8 mouse cellular contexts compared by ENCODE assay signal in the genomic region with DNA sequence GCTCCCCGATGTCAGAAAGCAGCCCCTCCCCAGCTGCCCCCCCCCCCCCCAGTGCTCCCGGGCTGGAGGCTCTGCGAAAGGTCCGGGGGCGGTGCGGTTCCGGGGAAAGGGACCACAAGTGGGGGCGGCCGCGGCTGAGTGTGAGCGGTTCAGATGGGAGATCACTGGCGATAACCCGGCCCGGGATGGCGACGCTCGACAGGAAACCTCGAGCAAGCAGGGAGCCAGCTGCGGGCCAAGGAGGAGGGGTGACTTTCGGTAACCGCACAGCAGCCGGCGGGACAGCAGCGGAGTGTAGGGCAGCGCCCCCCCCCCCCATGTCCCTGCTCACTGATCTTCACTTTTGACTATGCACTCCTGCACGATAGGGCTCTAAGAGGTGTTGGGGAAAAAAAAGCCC. TPM values are rescaled to one million over a fixed set of nuclear protein-coding genes. Genes with fewer than 3 reads are reported as not detected.
DNase-seq lines count a peak whose midpoint lies in the region; ATAC-seq and TF ChIP-seq lines count a peak whose summit lies in the region.

No protein-coding gene starts in this region.

- DNase-seq in right cerebral cortex, postnatal 4 days, result peak; percentile 23
- no peak for DNase-seq in right cerebral cortex, adult 18-20 months
- DNase-seq in hindbrain, postnatal 0 days (ENCODE audit: low spot score), result no peak
- DNase-seq in retina, embryonic 14.5 days (ENCODE audit: low spot score), result peak; percentile 54
- no peak for DNase-seq in layer of hippocampus, adult 11-12 months (ENCODE audit: low spot score)
- no peak for DNase-seq in layer of hippocampus, postnatal 36 days

- no peak for ATAC-seq in embryonic facial prominence, embryonic 13.5 days (ENCODE audit: insufficient number of reproducible peaks, insufficient read depth, low FRiP score, low TSS enrichment, low read depth)
- peak; percentile 31; the same call in 1 of the 2 replicates for ATAC-seq in hindbrain, postnatal 0 days
- peak; percentile 48 for ATAC-seq in lung, embryonic 16.5 days (ENCODE audit: low read depth)

- H3K9me3 ChIP-seq in embryonic facial prominence, embryonic 13.5 days, result no peaks in the 10 kb centered on the region
- no peaks in the 10 kb centered on the region for H3K9me3 ChIP-seq in hindbrain, postnatal 0 days (ENCODE audit: low read length)
- no peaks in the 10 kb centered on the region for H3K9me3 ChIP-seq in lung, embryonic 16.5 days (ENCODE audit: control insufficient read depth, low read length)

- peaks cover 23% of the 10 kb centered on the region for H3K4me1 ChIP-seq in embryonic facial prominence, embryonic 13.5 days
- H3K4me1 ChIP-seq in hindbrain, postnatal 0 days (ENCODE audit: insufficient read depth, low read length), result peaks cover 3% of the 10 kb centered on the region; the same call in 1 of the 2 replicates
- H3K4me1 ChIP-seq in lung, embryonic 16.5 days (replicated peaks; ENCODE audit: control insufficient read depth, insufficient read depth, low read length), result peaks cover 18% of the 10 kb centered on the region

- no peak for TF ChIP-seq CTCF in hindbrain, postnatal 0 days (IDR thresholded peaks at IDR 0.05; ENCODE audit: low read depth)

- no peaks in the 10 kb centered on the region for H3K36me3 ChIP-seq in embryonic facial prominence, embryonic 13.5 days
- no peaks in the 10 kb centered on the region for H3K36me3 ChIP-seq in hindbrain, postnatal 0 days (ENCODE audit: insufficient read depth, low read length)
- no peaks in the 10 kb centered on the region for H3K36me3 ChIP-seq in lung, embryonic 16.5 days (ENCODE audit: control insufficient read depth, insufficient read depth, low read length)

- H3K4me2 ChIP-seq in embryonic facial prominence, embryonic 13.5 days, result peak overlapping the region; percentile 99
- H3K4me2 ChIP-seq in hindbrain, postnatal 0 days (ENCODE audit: low read depth, low read length), result peak overlapping the region; percentile 99
- H3K4me2 ChIP-seq in lung, embryonic 16.5 days (ENCODE audit: low read depth, low read length), result peak overlapping the region; percentile 100

- no peak overlapping the region for H3K27ac ChIP-seq in embryonic facial prominence, embryonic 13.5 days
- H3K27ac ChIP-seq in hindbrain, postnatal 0 days, result no peak overlapping the region
- H3K27ac ChIP-seq in lung, embryonic 16.5 days (ENCODE audit: low read length), result no peak overlapping the region

- H3K4me3 ChIP-seq in embryonic facial prominence, embryonic 13.5 days, result peak overlapping the region; percentile 54
- peak overlapping the region; percentile 46 for H3K4me3 ChIP-seq in hindbrain, postnatal 0 days (ENCODE audit: low read length)
- peak overlapping the region; percentile 60 for H3K4me3 ChIP-seq in lung, embryonic 16.5 days (ENCODE audit: low read length)

- peaks cover 86% of the 10 kb centered on the region for H3K27me3 ChIP-seq in embryonic facial prominence, embryonic 13.5 days
- peaks cover 19% of the 10 kb centered on the region; the same call in 1 of the 2 replicates for H3K27me3 ChIP-seq in hindbrain, postnatal 0 days (ENCODE audit: insufficient read depth, low read length)
- peaks cover 25% of the 10 kb centered on the region for H3K27me3 ChIP-seq in lung, embryonic 16.5 days (ENCODE audit: control insufficient read depth, insufficient read depth, low read depth, low read length)

- H3K9ac ChIP-seq in embryonic facial prominence, embryonic 13.5 days, result peak overlapping the region; percentile 65
- H3K9ac ChIP-seq in hindbrain, postnatal 0 days (replicated peaks; ENCODE audit: low read length), result peak overlapping the region; percentile 47
- H3K9ac ChIP-seq in lung, embryonic 16.5 days (ENCODE audit: low read length), result peak overlapping the region; percentile 66

- 2% methylated on average over 26 of the region's 26 CpGs for WGBS in embryonic facial prominence, embryonic 13.5 days
- WGBS in hindbrain, postnatal 0 days, result 2% methylated on average over 25 of the region's 26 CpGs
- WGBS in lung, embryonic 16.5 days, result 2% methylated on average over 25 of the region's 26 CpGs

RNA-seq across cellular contexts. Expression of a gene that starts 56.5 kb away (rescaled TPM):
- polyA plus RNA-seq in embryonic facial prominence, embryonic 13.5 days (2015; fragmentation: Nextera tagmentation; extraction: Ambion mirVana), result 0.87 and 1.7 TPM in 2 replicates
- total RNA-seq in hindbrain, postnatal 0 days (2014; rRNA removed), result not detected in 2 replicates
- 0.39 and 0.55 TPM in 2 replicates for polyA plus RNA-seq in hindbrain, postnatal 0 days (2015; fragmentation: Nextera tagmentation; extraction: Ambion mirVana)
- 2.1 and 2.8 TPM in 2 replicates for polyA plus RNA-seq in lung, embryonic 16.5 days (2015; fragmentation: Nextera tagmentation; extraction: Ambion mirVana)
- not detected for total RNA-seq in layer of hippocampus, postnatal 36 days (2021)

Comparison
In these comparisons a context has a peak if more than half of its experiments do, and no peak if none do; other contexts are left out.
1. DNase-seq: peak in right cerebral cortex, postnatal 4 days (single experiment) and retina, embryonic 14.5 days (single experiment); none in right cerebral cortex, adult 18-20 months (single experiment), hindbrain, postnatal 0 days (single experiment), layer of hippocampus, adult 11-12 months (single experiment) and layer of hippocampus, postnatal 36 days (0 of 2).
2. Peak in every context shown above with its lines, with median percentiles within 50 percentile points of each other: H3K4me2 ChIP-seq, H3K4me3 ChIP-seq and H3K9ac ChIP-seq.